Mouse (Mus musculus) hindbrain, embryonic 11.5 days (tissue): Measurements from ENCODE around the gene Tomm40. TPM values are rescaled to one million over a fixed set of nuclear protein-coding genes. Genes with fewer than 3 reads are reported as not detected.

ENCODE experiments used
- ATAC-seq: fragments of 200-750 bp; cut with Nextera tagmentation; 2 replicates; pipeline ENCODE4 v1.8.0; 2017; ENCODE audit warnings: mild to moderate bottlenecking, moderate TSS enrichment, moderate library complexity; ENCODE audit not compliant: low FRiP score
- DNase-seq: peaks from one replicate; pipeline ENCODE4 v3.0.0-alpha.2; 2015; ENCODE audit warnings: low spot score
- H3K27ac ChIP-seq: fragments of 300-500 bp; sonication (generic); 2 replicates; pipeline ENCODE4 v1.5.1; 2014; ENCODE audit warnings: mild to moderate bottlenecking, low read depth, low read length
- H3K27me3 ChIP-seq: fragments of 300-500 bp; sonication (generic); 2 replicates; pipeline ENCODE4 v1.6.1; 2014; ENCODE audit warnings: mild to moderate bottlenecking, low read length, moderate library complexity, mixed read lengths; ENCODE audit not compliant: control insufficient read depth, insufficient read depth
- H3K36me3 ChIP-seq: fragments of 300-500 bp; sonication (generic); 2 replicates; pipeline ENCODE4 v1.6.1; 2014; ENCODE audit warnings: mild to moderate bottlenecking, low read length, moderate library complexity, mixed read lengths; ENCODE audit not compliant: control insufficient read depth, insufficient read depth
- H3K4me1 ChIP-seq: fragments of 300-500 bp; sonication (generic); replicated peaks from 2 replicates; pipeline ENCODE4 v1.6.1; 2014; ENCODE audit warnings: low read length, mixed read lengths; ENCODE audit not compliant: control insufficient read depth, insufficient read depth
- H3K4me2 ChIP-seq: fragments of 300-500 bp; sonication (generic); replicated peaks from 2 replicates; pipeline ENCODE4 v1.6.1; 2014; ENCODE audit warnings: mild to moderate bottlenecking, low read depth, low read length
- H3K4me3 ChIP-seq: fragments of 300-500 bp; sonication (generic); 2 replicates; pipeline ENCODE4 v1.5.1; 2014; ENCODE audit warnings: low read depth, low read length
- H3K9ac ChIP-seq: fragments of 300-500 bp; sonication (generic); 2 replicates; pipeline ENCODE4 v1.6.1; 2014; ENCODE audit warnings: low read depth, low read length
- H3K9me3 ChIP-seq: fragments of 300-500 bp; sonication (generic); 2 replicates; pipeline ENCODE4 v1.6.1; 2016; ENCODE audit warnings: low read length; ENCODE audit not compliant: control insufficient read depth
- WGBS: fragments of 180-500 bp; shearing (Covaris S2); extraction: QIAGEN DNeasy Blood & Tissue Kit; methylation state at CpG from one replicate; pipeline ENCODE4 v1.1.7; 2014; 5-methylcytosine and 5-hydroxymethylcytosine counted together
- polyA plus RNA-seq: library from polyadenylated mRNA; unstranded; fragments of >200 nt; fragmentation: Nextera tagmentation; extraction: Ambion mirVana; gene quantifications from 2 replicates; pipeline ENCODE4 v1.2.1, GENCODE M21; 2014

Gene Tomm40
- polyA plus RNA-seq, 1 experiment from 2014 or later, result 113 TPM

GRCm38 (mm10) chr7:19754065-19754464 lies 38.8 kb upstream of the Tomm40 start:
- Histone ChIP-seq H3K4me2 (no peak overlapping the region), H3K9me3 (no peaks in the 10 kb centered on the region), H3K27ac (no peak overlapping the region), H3K4me1 (no peaks in the 10 kb centered on the region; the same call in 1 of the 2 replicates), H3K27me3 (no peaks in the 10 kb centered on the region), H3K9ac (no peak overlapping the region), H3K36me3 (no peaks in the 10 kb centered on the region), H3K4me3 (no peak overlapping the region)
- 80% methylated on average over 1 of the region's 1 CpGs for WGBS
- no peak for ATAC-seq
- no peak for DNase-seq

- no peak overlapping the region for H3K27ac ChIP-seq
- 83% methylated on average over 7 of the region's 7 CpGs for WGBS
These were observed 38.3 kb upstream of the Tomm40 start for GRCm38 (mm10) chr7:19753587-19753986.

GRCm38 (mm10) chr7:19752652-19753051 lies 37.4 kb upstream of the Tomm40 start:
- Histone ChIP-seq H3K4me2 (no peak overlapping the region), H3K9me3 (no peaks in the 10 kb centered on the region), H3K4me1 (no peaks in the 10 kb centered on the region; the same call in 1 of the 2 replicates), H3K27me3 (no peaks in the 10 kb centered on the region), H3K36me3 (no peaks in the 10 kb centered on the region), H3K4me3 (no peak overlapping the region), H3K27ac (no peak overlapping the region), H3K9ac (no peak overlapping the region)
- ATAC-seq, result no peak
- 70% methylated on average over 8 of the region's 8 CpGs for WGBS
- no peak for DNase-seq

More at GRCm38 (mm10) chr7:19753587-19753986, 38.3 kb upstream of the Tomm40 start:
- DNase-seq, result no peak
- Histone ChIP-seq H3K4me1 (no peaks in the 10 kb centered on the region; the same call in 1 of the 2 replicates), H3K4me3 (no peak overlapping the region), H3K9me3 (no peaks in the 10 kb centered on the region), H3K4me2 (no peak overlapping the region), H3K27me3 (no peaks in the 10 kb centered on the region), H3K36me3 (no peaks in the 10 kb centered on the region), H3K9ac (no peak overlapping the region)
- ATAC-seq, result no peak

GRCm38 (mm10) chr7:19751070-19751383 lies 35.8 kb upstream of the Tomm40 start:
- DNase-seq (no peak), ATAC-seq (no peak)
- H3K9me3 ChIP-seq, result no peaks in the 10 kb centered on the region
- no peaks in the 10 kb centered on the region for H3K36me3 ChIP-seq
- no peak overlapping the region for H3K27ac ChIP-seq
- WGBS, result 57% methylated on average over 4 of the region's 4 CpGs
- no peaks in the 10 kb centered on the region; the same call in 1 of the 2 replicates for H3K4me1 ChIP-seq
- H3K9ac ChIP-seq, result no peak overlapping the region
- no peaks in the 10 kb centered on the region for H3K27me3 ChIP-seq
- H3K4me3 ChIP-seq, result no peak overlapping the region
- H3K4me2 ChIP-seq, result no peak overlapping the region

- Histone ChIP-seq H3K4me2 (peak within 1 kb of the TSS; percentile 74), H3K27ac (no peak within 1 kb of the TSS; the same call in 1 of the 2 replicates), H3K27me3 (no peaks in the 10 kb centered on the region), H3K4me3 (peak within 1 kb of the TSS; percentile 68), H3K36me3 (no peaks in the 10 kb centered on the region), H3K9ac (peak within 1 kb of the TSS; percentile 80), H3K4me1 (no peaks in the 10 kb centered on the region; the same call in 1 of the 2 replicates), H3K9me3 (no peaks in the 10 kb centered on the region)
- 14% methylated on average over 19 of the region's 19 CpGs for WGBS
- ATAC-seq, result peak; percentile 72
- peak; percentile 89 for DNase-seq
These were observed 35.2 kb upstream of the Tomm40 start, which contains the start of gene Nectin2 for GRCm38 (mm10) chr7:19750217-19751069. Gene Nectin2, minus strand, starts transcription at chr7:19750483.

GRCm38 (mm10) chr7:19749389-19750216 lies 34.4 kb upstream of the Tomm40 start:
- Histone ChIP-seq H3K4me2 (peak overlapping the region; percentile 74), H3K27ac (peak overlapping the region; percentile 61; the same call in 1 of the 2 replicates), H3K4me3 (peak overlapping the region; percentile 68), H3K9ac (peak overlapping the region; percentile 80), H3K4me1 (no peaks in the 10 kb centered on the region; the same call in 1 of the 2 replicates), H3K36me3 (no peaks in the 10 kb centered on the region), H3K27me3 (no peaks in the 10 kb centered on the region), H3K9me3 (no peaks in the 10 kb centered on the region)
- WGBS, result under 1% methylated on average over 41 of the region's 46 CpGs
- DNase-seq (peak; percentile 99), ATAC-seq (peak; percentile 96)

GRCm38 (mm10) chr7:19748219-19749195 lies 33.3 kb upstream of the Tomm40 start:
- Histone ChIP-seq H3K9ac (peak overlapping the region; percentile 80), H3K27me3 (no peaks in the 10 kb centered on the region), H3K9me3 (no peaks in the 10 kb centered on the region), H3K27ac (peak overlapping the region; percentile 61; the same call in 1 of the 2 replicates), H3K4me2 (peak overlapping the region; percentile 74), H3K36me3 (no peaks in the 10 kb centered on the region), H3K4me3 (peak overlapping the region; percentile 68), H3K4me1 (no peaks in the 10 kb centered on the region; the same call in 1 of the 2 replicates)
- DNase-seq (peak; percentile 75), ATAC-seq (peak; percentile 8)
- under 1% methylated on average over 32 of the region's 32 CpGs for WGBS
